Mouse (Mus musculus) pancreas, adult 10 weeks (tissue): ENCODE results near the gene Rgs16. TPM values are rescaled to one million over a fixed set of nuclear protein-coding genes. Genes with fewer than 3 reads are reported as not detected.

Source experiments
- polyA plus RNA-seq: library from polyadenylated mRNA; stranded (reverse); fragments of 350-450 nt; fragmentation: Illumina TruSeq; extraction: RNeasy Lipid Tissue Mini Kit (QIAGEN cat#74804); gene quantifications from one replicate; pipeline ENCODE4 v1.2.3, GENCODE M21; 2015; ENCODE audit warnings: low read depth, low replicate concordance; ENCODE audit not compliant: insufficient read depth

The Rgs16 gene
- polyA plus RNA-seq, result 1.6 TPM

GRCm38 (mm10) chr1:153740145-153740544 lies at the start of gene Rgs16:
TSS of gene Rgs16 (plus strand) at chr1:153740349.

GRCm38 (mm10) chr1:153749211-153749801 lies 9.2 kb downstream of the Rgs16 start, which contains the start of gene Rnasel:
TSS of gene Rnasel (plus strand) at chr1:153749426.

Other genes starting within 250 kb of the Rgs16 start
- 0.96 TPM for gene Npl, start 190.3 kb upstream of the Rgs16 start, polyA plus RNA-seq
- gene Rgs8, start 87.3 kb upstream of the Rgs16 start, polyA plus RNA-seq, result not detected
- 3.5 TPM for gene Rnasel, start 9.1 kb downstream of the Rgs16 start, polyA plus RNA-seq
- gene Rgsl1, start 103.8 kb downstream of the Rgs16 start, polyA plus RNA-seq, result not detected
- not detected for gene Teddm1b, start 134.0 kb downstream of the Rgs16 start, polyA plus RNA-seq
- not detected for gene Teddm1a, start 151.4 kb downstream of the Rgs16 start, polyA plus RNA-seq
- gene Glul, start 159.6 kb downstream of the Rgs16 start, polyA plus RNA-seq, result 39.7 TPM
- 0.26 TPM for gene Teddm2, start 159.9 kb downstream of the Rgs16 start, polyA plus RNA-seq